Mouse (Mus musculus): Measurements from ENCODE around the gene 1810009A15Rik. TPM values are rescaled to one million over a fixed set of nuclear protein-coding genes. Genes with fewer than 3 reads are reported as not detected.
"Not testable (repeated sequence)": the region's sequence is repeated elsewhere in the genome, so short reads cannot be mapped to it uniquely, and the experiment has no call there.

Gene 1810009A15Rik
- polyA plus RNA-seq, 1 experiment from 2014 or later: 87.1 TPM

GRCm38 (mm10) chr19:8883616-8884015 is 5.0 kb upstream of the 1810009A15Rik start, which contains the start of the genes Lbhd1 and Gm49403:
Gene Lbhd1, plus strand, starts transcription at chr19:8883732.
Gene Gm49403, plus strand, starts transcription at chr19:8883930.
- Histone ChIP-seq H3K4me2 (replicated peaks) (no peak within 1 kb of the TSS), H3K4me1 (peaks cover 23% of the 10 kb centered on the region), H3K9me3 (no peaks in the 10 kb centered on the region), H3K27ac (replicated peaks) (no peak within 1 kb of the TSS), H3K4me3 (no peak within 1 kb of the TSS), H3K27me3 (no peaks in the 10 kb centered on the region), H3K36me3 (0 out of 2 replicates have a peak, but pooled peaks cover 3% of the 10 kb centered on the region), H3K9ac (replicated peaks) (no peak within 1 kb of the TSS)
- 65% methylated on average over 3 of the region's 3 CpGs for WGBS
- no peak for ATAC-seq (ENCODE audit: low FRiP score, low read depth)

DNA sequence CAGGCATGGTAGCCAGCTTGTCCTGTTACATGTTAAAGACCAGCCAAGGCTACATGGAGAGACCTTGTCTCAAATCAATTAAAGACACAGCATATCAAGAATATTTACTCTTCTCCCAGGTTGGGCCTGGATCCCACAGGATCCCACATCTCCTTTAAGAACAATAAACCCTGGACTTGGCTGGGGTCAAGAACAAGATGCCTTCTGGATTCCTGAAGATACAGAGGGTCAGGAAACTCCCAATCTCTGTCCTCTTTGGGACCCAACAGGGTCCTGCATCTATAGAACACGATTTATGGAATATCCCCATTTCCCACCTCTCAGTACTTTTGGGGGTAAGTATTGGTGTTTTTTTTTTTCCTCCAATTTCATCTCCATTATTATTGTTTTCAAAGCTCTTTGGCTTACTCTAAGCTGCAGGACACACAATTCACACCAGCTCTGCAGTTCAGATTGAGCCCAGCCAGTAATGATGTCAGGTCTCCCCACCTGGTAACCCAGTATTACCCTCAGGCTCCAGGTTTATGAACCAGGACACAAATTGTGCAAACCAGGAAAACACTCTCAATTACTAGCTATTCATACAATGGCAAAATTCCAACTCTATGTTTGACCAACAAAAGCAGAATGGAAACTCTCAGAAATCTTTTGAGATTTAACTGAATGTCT is 1.6 kb upstream of the 1810009A15Rik start:
- H3K4me2 ChIP-seq (replicated peaks): peak overlapping the region; percentile 75
- peaks cover 16% of the 10 kb centered on the region for H3K36me3 ChIP-seq
- no peaks in the 10 kb centered on the region for H3K9me3 ChIP-seq
- 42% methylated on average over 1 of the region's 1 CpGs for WGBS
- no peak for ATAC-seq (ENCODE audit: low FRiP score, low read depth)
- H3K4me1 ChIP-seq: peaks cover 20% of the 10 kb centered on the region
- no peak overlapping the region for H3K4me3 ChIP-seq
- no peak overlapping the region for H3K27ac ChIP-seq (replicated peaks)
- H3K27me3 ChIP-seq: no peaks in the 10 kb centered on the region
- H3K9ac ChIP-seq (replicated peaks): no peak overlapping the region

DNA sequence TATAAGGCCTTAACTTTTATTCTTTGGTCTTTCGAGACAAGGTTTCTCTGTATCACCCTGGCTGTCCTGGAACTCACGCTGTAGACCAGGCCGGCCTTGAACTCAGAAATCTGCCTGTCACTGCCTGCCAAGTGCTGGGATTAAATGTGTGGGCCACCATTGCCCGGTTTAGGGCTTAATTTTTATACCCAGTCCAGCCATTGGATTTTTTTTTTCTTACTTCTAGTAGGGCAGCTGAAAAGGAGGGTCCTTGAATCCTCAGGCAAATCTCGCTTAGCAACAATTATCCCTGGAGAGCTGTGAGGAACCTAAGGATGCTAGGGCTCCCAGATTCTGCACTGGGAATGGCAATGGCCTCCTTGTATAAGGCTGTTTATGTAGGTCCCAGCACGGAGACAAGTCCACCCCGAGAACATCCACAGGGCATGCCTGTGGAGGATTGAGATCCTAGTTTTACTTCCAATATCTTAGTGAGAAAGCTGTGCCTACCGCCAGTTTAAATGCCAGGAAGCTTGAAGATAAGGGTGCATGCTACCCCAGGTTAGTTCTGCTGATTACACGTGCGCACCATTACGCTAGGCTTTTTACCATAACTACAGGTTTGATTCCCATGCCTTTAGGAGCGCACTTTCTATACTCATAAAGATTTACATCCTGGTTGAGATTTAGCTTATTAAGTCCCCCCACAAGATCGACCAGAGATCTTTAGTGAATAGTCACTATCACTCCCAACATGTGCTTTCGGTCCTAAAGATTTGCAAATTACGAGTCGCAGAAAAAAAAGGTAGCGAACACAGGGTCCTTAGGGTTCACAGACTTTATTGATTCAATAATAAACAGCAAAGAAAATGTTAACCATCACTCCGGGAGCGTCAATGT is 829 bp upstream of the 1810009A15Rik start:
- H3K4me3 ChIP-seq: peak overlapping the region; percentile 67
- peaks cover 16% of the 10 kb centered on the region for H3K36me3 ChIP-seq
- 16% methylated on average over 19 of the region's 19 CpGs for WGBS
- H3K27me3 ChIP-seq: no peaks in the 10 kb centered on the region
- no peaks in the 10 kb centered on the region for H3K9me3 ChIP-seq
- H3K4me1 ChIP-seq: peaks cover 20% of the 10 kb centered on the region
- peak overlapping the region; percentile 85 for H3K27ac ChIP-seq (replicated peaks)
- no peak for ATAC-seq (ENCODE audit: low FRiP score, low read depth)
- H3K4me2 ChIP-seq (replicated peaks): peak overlapping the region; percentile 75
- peak overlapping the region; percentile 81 for H3K9ac ChIP-seq (replicated peaks)

DNA sequence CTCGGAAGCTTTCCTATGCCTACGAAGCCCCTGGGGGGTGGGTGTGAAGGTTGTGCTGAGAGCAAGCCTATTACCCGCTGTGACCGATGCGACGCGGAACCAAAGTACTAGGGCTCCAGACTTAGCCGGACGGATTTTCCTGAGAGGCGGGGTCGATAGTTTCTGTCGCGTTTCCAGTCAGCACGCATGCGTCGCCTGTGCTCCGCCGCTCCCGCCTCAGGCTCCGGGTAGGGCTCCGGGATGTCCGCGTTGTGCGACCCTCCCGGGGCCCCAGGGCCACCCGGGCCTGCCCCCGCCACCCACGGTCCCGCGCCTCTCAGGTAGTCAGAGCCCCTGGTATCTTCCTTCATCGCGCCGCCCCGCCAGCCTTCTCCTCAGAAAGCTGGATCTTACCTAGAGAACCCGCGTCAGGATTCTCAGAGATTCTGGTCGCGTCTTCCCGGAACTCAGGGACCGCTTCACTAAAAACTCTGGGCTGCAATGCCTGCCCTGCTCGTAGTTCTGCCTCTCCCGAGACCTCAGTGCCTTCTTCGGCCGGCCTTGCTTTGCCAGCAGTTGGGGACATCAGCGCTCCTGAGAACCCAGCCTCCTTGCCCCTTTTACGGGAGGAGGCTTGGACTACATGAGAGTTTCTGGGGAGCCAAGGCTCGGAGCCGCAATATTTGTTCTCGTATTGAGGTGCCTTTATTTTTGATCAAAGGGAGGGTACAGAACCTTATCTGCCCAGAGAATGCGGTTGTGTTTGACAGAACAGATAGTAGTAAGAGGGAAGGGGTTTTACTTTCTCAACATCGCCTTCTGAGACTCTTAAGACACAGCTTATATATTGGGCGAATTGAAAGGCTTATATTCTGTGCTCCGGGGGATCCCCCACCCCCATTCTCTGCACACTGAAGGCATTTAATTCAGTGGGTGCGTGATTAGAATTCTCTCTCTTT is 4.4 kb downstream of the 1810009A15Rik start, which contains the start of gene Ints5:
Gene Ints5 (plus strand): TSS at position 177 of the 938 bp plus-strand sequence.
- Histone ChIP-seq H3K27me3 (no peaks in the 10 kb centered on the region), H3K27ac (replicated peaks) (peak within 1 kb of the TSS; percentile 85), H3K9me3 (no peaks in the 10 kb centered on the region), H3K9ac (replicated peaks) (peak within 1 kb of the TSS; percentile 96), H3K4me2 (replicated peaks) (peak within 1 kb of the TSS; percentile 80), H3K36me3 (peaks cover 39% of the 10 kb centered on the region), H3K4me1 (peaks cover 29% of the 10 kb centered on the region), H3K4me3 (peak within 1 kb of the TSS; percentile 87)
- peak; percentile 36 for ATAC-seq (ENCODE audit: low FRiP score, low read depth)
- WGBS: 3% methylated on average over 54 of the region's 54 CpGs

GRCm38 (mm10) chr19:8895397-8895960 is 6.8 kb downstream of the 1810009A15Rik start:
- no peak overlapping the region for H3K27ac ChIP-seq (replicated peaks)
- H3K4me1 ChIP-seq: peaks cover 29% of the 10 kb centered on the region
- peaks cover 36% of the 10 kb centered on the region for H3K36me3 ChIP-seq
- H3K4me2 ChIP-seq (replicated peaks): no peak overlapping the region
- H3K9ac ChIP-seq (replicated peaks): no peak overlapping the region
- WGBS: 93% methylated on average over 9 of the region's 9 CpGs
- no peak for ATAC-seq (ENCODE audit: low FRiP score, low read depth)
- no peak overlapping the region for H3K4me3 ChIP-seq
- H3K9me3 ChIP-seq: no peaks in the 10 kb centered on the region
- H3K27me3 ChIP-seq: no peaks in the 10 kb centered on the region

GRCm38 (mm10) chr19:8896231-8896630 is 7.6 kb downstream of the 1810009A15Rik start:
- peaks cover 29% of the 10 kb centered on the region for H3K4me1 ChIP-seq
- WGBS: 88% methylated on average over 5 of the region's 5 CpGs
- not testable (repeated sequence) for H3K9ac ChIP-seq (replicated peaks); H3K4me3 ChIP-seq; H3K9me3 ChIP-seq; H3K27ac ChIP-seq (replicated peaks); H3K4me2 ChIP-seq (replicated peaks); ATAC-seq (ENCODE audit: low FRiP score, low read depth); H3K27me3 ChIP-seq
- H3K36me3 ChIP-seq: peaks cover 28% of the 10 kb centered on the region

DNA sequence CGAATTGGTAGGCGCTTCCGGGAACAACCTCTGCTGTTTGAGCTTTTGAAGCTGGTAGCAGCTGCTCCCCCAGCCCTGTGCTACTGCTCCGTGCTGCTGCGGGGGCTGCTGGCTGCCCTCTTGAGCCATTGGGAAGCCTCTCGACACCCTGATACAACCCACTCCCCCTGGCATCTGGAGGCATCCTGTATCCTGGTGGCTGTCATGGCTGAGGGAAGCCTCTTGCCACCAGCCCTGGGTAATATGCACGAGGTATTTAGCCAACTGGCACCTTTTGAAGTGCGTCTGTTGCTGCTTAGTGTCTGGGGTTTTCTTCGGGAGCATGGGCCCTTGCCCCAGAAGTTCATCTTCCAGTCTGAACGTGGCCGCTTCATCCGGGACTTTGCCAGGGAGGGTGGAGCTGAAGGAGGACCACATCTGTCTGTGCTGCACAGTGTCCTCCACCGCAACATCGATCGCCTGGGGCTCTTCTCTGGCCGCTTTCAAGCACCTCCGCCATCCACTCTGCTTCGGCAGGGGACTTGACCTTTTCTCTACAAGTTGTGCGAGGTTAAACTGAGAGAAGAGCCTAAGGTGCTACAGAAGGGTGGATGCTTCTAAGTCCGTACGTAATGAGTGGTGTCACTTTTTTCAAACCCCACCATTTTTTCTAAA is 8.7 kb downstream of the 1810009A15Rik start:
- Histone ChIP-seq H3K4me3 (peak overlapping the region; percentile 87), H3K4me2 (replicated peaks) (peak overlapping the region; percentile 90), H3K36me3 (peaks cover 28% of the 10 kb centered on the region), H3K27ac (replicated peaks) (peak overlapping the region; percentile 81), H3K9ac (replicated peaks) (peak overlapping the region; percentile 88), H3K4me1 (peaks cover 29% of the 10 kb centered on the region)
- 29% methylated on average over 21 of the region's 21 CpGs for WGBS
- not testable (repeated sequence) for H3K27me3 ChIP-seq, H3K9me3 ChIP-seq
- ATAC-seq (ENCODE audit: low FRiP score, low read depth): peak; percentile 71

DNA sequence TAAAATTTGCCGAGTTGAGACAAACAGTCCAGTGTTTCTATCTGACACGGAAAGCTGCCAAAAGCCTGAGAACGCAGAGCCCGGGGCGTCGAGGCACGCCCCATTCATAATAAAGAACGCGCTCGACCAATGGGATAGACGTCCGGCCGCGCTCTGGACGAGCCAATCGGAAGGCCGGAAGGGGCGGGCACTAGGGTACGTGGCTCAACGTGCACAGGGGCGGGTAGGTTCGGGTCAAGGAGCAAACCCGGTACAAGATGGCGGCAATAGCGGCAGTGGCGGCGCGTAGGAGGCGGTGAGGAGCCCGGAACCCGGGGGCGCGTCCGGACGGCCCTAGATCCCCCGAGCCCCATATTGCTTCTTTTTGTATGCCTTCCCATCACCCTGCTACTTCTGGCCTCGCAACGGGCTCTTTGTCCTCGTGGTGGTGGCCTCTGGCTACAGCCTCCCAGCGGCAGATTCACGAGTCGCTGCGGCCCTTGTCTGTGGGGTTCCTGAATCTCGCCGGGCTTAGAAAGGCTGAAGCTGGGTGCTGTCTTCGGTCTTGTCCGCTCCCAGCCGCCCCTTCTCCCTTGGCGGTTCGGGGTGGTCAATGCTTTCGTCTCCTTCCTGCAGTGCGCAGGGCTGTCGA is 9.3 kb downstream of the 1810009A15Rik start, which contains the start of gene Ganab:
Gene Ganab (plus strand): TSS at position 207 of the 631 bp plus-strand sequence.
- Histone ChIP-seq H3K9ac (replicated peaks) (peak within 1 kb of the TSS; percentile 88), H3K9me3 (no peaks in the 10 kb centered on the region), H3K4me2 (replicated peaks) (peak within 1 kb of the TSS; percentile 90), H3K4me3 (peak within 1 kb of the TSS; percentile 87), H3K36me3 (peaks cover 32% of the 10 kb centered on the region), H3K27me3 (no peaks in the 10 kb centered on the region), H3K27ac (replicated peaks) (peak within 1 kb of the TSS; percentile 81), H3K4me1 (peaks cover 29% of the 10 kb centered on the region)
- ATAC-seq (ENCODE audit: low FRiP score, low read depth): peak; percentile 99
- WGBS: 0% methylated on average over 50 of the region's 53 CpGs

DNA sequence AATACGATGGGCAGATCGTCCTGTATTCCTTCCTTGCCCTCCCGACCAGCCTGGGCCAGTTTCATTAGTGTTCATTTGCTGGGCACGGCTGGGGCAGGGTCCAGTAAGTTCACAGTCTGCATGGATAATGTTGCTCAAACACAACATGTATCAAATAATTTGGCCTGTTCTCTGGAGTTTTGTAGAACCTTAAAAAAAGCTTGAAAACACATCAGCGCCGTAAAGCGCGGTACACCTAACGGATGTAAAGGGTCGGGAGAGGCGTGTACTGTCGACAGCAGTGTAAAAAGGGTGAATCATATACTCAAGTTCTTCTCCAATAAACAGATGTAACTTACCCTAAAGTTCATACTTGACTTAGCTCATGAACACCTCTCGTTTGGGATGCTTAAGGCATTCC is 9.9 kb downstream of the 1810009A15Rik start:
- Histone ChIP-seq H3K4me2 (replicated peaks) (peak overlapping the region; percentile 90), H3K9ac (replicated peaks) (peak overlapping the region; percentile 88), H3K4me3 (peak overlapping the region; percentile 87), H3K27me3 (no peaks in the 10 kb centered on the region), H3K9me3 (no peaks in the 10 kb centered on the region), H3K36me3 (peaks cover 38% of the 10 kb centered on the region), H3K27ac (replicated peaks) (peak overlapping the region; percentile 81), H3K4me1 (peaks cover 25% of the 10 kb centered on the region)
- 17% methylated on average over 13 of the region's 13 CpGs for WGBS
- ATAC-seq (ENCODE audit: low FRiP score, low read depth): no peak

GRCm38 (mm10) chr19:8899079-8899478 is 10.4 kb downstream of the 1810009A15Rik start:
- Histone ChIP-seq H3K27ac (replicated peaks) (no peak overlapping the region), H3K4me1 (peaks cover 21% of the 10 kb centered on the region), H3K9ac (replicated peaks) (peak overlapping the region; percentile 88), H3K36me3 (peaks cover 42% of the 10 kb centered on the region), H3K4me2 (replicated peaks) (peak overlapping the region; percentile 90), H3K27me3 (no peaks in the 10 kb centered on the region), H3K9me3 (no peaks in the 10 kb centered on the region), H3K4me3 (peak overlapping the region; percentile 87)
- WGBS: 68% methylated on average over 3 of the region's 3 CpGs
- no peak for ATAC-seq (ENCODE audit: low FRiP score, low read depth)
